Mouse (Mus musculus) limb, embryonic 14.5 days (tissue): ENCODE measurements around the gene Cyp27a1. TPM values are rescaled to one million over a fixed set of nuclear protein-coding genes. Genes with fewer than 3 reads are reported as not detected.

Experiments
- ATAC-seq: fragments of 200-750 bp; cut with Nextera tagmentation; 2 replicates; pipeline ENCODE4 v1.8.0; 2017; ENCODE audit warnings: low read depth, moderate number of reproducible peaks, moderate TSS enrichment; ENCODE audit not compliant: low FRiP score
- DNase-seq: peaks from one replicate; pipeline ENCODE4 v3.0.0-alpha.2; 2015; ENCODE audit warnings: low spot score
- H3K27ac ChIP-seq: fragments of 300-500 bp; sonication (generic); replicated peaks from 2 replicates; pipeline ENCODE4 v1.5.1; 2014; ENCODE audit warnings: low read depth, mild to moderate bottlenecking, low read length, moderate library complexity, mixed read lengths
- H3K27me3 ChIP-seq: fragments of 300-500 bp; sonication (generic); 2 replicates; pipeline ENCODE4 v1.6.1; 2014; ENCODE audit warnings: low read length, mixed read lengths; ENCODE audit not compliant: control insufficient read depth, insufficient read depth
- H3K36me3 ChIP-seq: fragments of 300-500 bp; sonication (generic); 2 replicates; pipeline ENCODE4 v1.6.1; 2014; ENCODE audit warnings: mild to moderate bottlenecking, low read length, moderate library complexity, mixed read lengths; ENCODE audit not compliant: control insufficient read depth, insufficient read depth
- H3K4me1 ChIP-seq: fragments of 300-500 bp; sonication (generic); 2 replicates; pipeline ENCODE4 v1.6.1; 2014; ENCODE audit warnings: antibody characterized with exemption, low read length, mixed read lengths; ENCODE audit not compliant: control insufficient read depth, insufficient read depth
- H3K4me2 ChIP-seq: fragments of 300-500 bp; sonication (generic); replicated peaks from 2 replicates; pipeline ENCODE4 v1.6.1; 2014; ENCODE audit warnings: low read depth, mild to moderate bottlenecking, low read length, moderate library complexity; ENCODE audit not compliant: severe bottlenecking
- H3K4me3 ChIP-seq: fragments of 300-500 bp; sonication (generic); replicated peaks from 2 replicates; pipeline ENCODE4 v1.5.1; 2014; ENCODE audit warnings: low read length
- H3K9ac ChIP-seq: fragments of 300-500 bp; sonication (generic); 2 replicates; pipeline ENCODE4 v1.6.1; 2014; ENCODE audit warnings: mild to moderate bottlenecking, low read depth, low read length, moderate library complexity; ENCODE audit not compliant: severe bottlenecking
- H3K9me3 ChIP-seq: fragments of 300-500 bp; sonication (generic); 2 replicates; pipeline ENCODE4 v1.6.1; 2016; ENCODE audit warnings: low read length; ENCODE audit not compliant: control insufficient read depth
- POLR2A ChIP-seq: fragments of 200-500 bp; IDR thresholded peaks from 2 replicates; pipeline ENCODE4 v1.8.0; 2012; ENCODE audit warnings: inconsistent platforms, mild to moderate bottlenecking, moderate library complexity, borderline replicate concordance; ENCODE audit not compliant: insufficient read depth, insufficient read length; ENCODE audit errors: extremely low read depth
- WGBS: fragments of 180-500 bp; shearing (Covaris S2); extraction: QIAGEN DNeasy Blood & Tissue Kit; methylation state at CpG from one replicate; pipeline ENCODE4 v1.1.7; 2014; 5-methylcytosine and 5-hydroxymethylcytosine counted together
- polyA plus RNA-seq, 2 experiments: library from polyadenylated mRNA; depleted of rRNA in 1 of 2; stranded (reverse) in 1 of 2; unstranded in 1 of 2; fragments of >200 nt; fragmentation: Nextera tagmentation in 1 of 2; extraction: Ambion mirVana in 1 of 2; gene quantifications; 2 replicates each; pipeline versions ENCODE4 v1.2.1 to v1.2.3; 2012 to 2014

Gene Cyp27a1
- polyA plus RNA-seq, 2 experiments: 11.6 to 16.1 TPM

- H3K27me3 ChIP-seq: no peaks in the 10 kb centered on the region
- WGBS: 88% methylated on average over 7 of the region's 7 CpGs
Measured at GRCm38 (mm10) chr1:74687131-74687530, 26.2 kb upstream of the Cyp27a1 start.

DNA sequence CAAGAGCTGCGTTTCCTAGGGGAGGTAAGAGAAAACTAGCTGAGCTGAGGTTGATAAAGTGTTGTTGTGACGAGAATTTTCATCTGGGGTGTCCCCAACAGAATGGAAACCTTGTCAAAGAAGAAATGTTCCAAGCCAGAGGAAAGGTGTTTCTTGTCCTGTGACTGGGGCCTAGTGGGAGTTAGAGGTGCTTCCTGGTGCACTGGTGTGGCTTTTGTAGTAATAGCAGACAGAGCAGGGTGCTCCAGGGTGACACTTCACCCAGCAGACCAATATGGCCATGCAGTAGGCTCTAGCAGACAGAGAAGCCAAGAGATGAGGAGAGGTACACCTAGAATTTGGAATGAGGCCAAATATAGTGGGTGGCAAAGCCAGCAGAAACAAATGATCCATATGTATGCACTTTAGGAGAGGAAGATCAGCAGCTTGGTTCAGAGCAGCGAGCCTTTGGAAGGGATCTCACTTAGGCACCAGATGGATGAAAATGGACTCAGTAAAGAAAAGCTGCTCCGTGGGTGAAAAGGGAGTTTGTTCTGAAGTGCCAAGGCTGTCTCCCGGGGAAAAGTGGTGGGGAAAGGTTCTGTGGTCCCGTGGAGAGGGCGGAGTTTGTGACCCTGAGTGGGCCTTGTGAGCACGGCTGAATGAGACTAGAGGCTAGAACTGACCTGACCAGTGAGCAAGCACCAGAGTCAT lies 19.3 kb upstream of the Cyp27a1 start:
- ATAC-seq (no peak), DNase-seq (no peak)
- Histone ChIP-seq H3K27me3 (no peaks in the 10 kb centered on the region), H3K4me3 (no peak overlapping the region), H3K36me3 (peaks cover 89% of the 10 kb centered on the region), H3K27ac (no peak overlapping the region), H3K4me2 (no peak overlapping the region), H3K4me1 (no peaks in the 10 kb centered on the region), H3K9me3 (no peaks in the 10 kb centered on the region), H3K9ac (no peak overlapping the region)
- WGBS: 94% methylated on average over 8 of the region's 8 CpGs
- no peak for TF ChIP-seq POLR2A

More at GRCm38 (mm10) chr1:74687131-74687530, 26.2 kb upstream of the Cyp27a1 start:
- Histone ChIP-seq H3K36me3 (peaks cover 89% of the 10 kb centered on the region), H3K9me3 (no peaks in the 10 kb centered on the region), H3K4me2 (no peak overlapping the region), H3K27ac (no peak overlapping the region), H3K4me3 (no peak overlapping the region), H3K4me1 (no peaks in the 10 kb centered on the region), H3K9ac (no peak overlapping the region)
- DNase-seq (no peak), ATAC-seq (no peak)
- no peak for TF ChIP-seq POLR2A

DNA sequence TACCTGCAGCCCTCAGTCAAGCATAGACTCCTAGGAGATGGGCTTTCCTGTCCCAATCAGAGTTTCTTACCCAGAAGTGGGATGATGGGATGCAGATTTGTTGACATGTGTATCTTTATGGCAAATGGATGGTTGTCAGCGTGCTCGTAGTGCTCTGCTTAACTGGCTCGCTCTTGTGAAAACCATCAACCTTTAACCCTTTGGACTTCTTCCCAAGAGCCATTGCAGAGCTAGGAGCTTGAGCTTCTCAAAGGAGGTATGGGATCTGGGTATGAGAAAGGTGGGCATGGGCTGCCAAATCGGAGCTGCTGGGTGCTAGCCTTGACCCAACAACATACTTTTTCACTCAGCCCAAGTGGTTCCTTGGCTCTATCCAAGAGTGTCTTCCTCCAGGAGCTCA lies 17.5 kb upstream of the Cyp27a1 start:
- Histone ChIP-seq H3K4me2 (no peak overlapping the region), H3K9me3 (no peaks in the 10 kb centered on the region), H3K27ac (no peak overlapping the region), H3K4me3 (no peak overlapping the region), H3K36me3 (peaks cover 84% of the 10 kb centered on the region), H3K4me1 (no peaks in the 10 kb centered on the region), H3K27me3 (no peaks in the 10 kb centered on the region), H3K9ac (no peak overlapping the region)
- ATAC-seq (no peak), DNase-seq (no peak)
- TF ChIP-seq POLR2A: no peak
- WGBS: 92% methylated on average over 4 of the region's 4 CpGs

- H3K9ac ChIP-seq: no peak overlapping the region
- H3K27ac ChIP-seq: no peak overlapping the region
- H3K4me3 ChIP-seq: no peak overlapping the region
- TF ChIP-seq POLR2A: no peak
- ATAC-seq (no peak), DNase-seq (no peak)
- WGBS: 97% methylated on average over 6 of the region's 6 CpGs
- H3K4me1 ChIP-seq: no peaks in the 10 kb centered on the region
- H3K4me2 ChIP-seq: no peak overlapping the region
- no peaks in the 10 kb centered on the region for H3K27me3 ChIP-seq
- H3K9me3 ChIP-seq: no peaks in the 10 kb centered on the region
- peaks cover 76% of the 10 kb centered on the region for H3K36me3 ChIP-seq
Measured at GRCm38 (mm10) chr1:74697416-74697815, 16.0 kb upstream of the Cyp27a1 start.

DNA sequence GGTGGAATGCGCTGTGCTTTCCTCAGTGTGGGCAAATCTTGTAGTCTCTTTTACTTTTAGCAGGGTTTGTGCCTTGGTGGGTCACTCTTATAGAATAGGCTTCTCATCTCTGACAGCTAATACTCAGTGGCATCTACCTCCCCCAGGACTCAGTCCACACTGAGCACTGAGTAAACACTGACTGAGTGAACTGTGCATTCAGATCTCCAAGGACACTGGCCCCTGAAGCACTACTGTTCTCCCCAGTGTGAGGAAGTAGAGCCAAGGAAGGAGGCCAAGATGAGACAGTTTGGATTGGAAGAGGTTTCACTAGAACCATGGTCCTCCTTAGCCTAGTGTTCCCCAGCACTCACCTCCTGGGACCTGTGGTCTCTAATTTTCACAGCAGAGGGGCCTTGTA lies 15.0 kb upstream of the Cyp27a1 start:
- peaks cover 74% of the 10 kb centered on the region for H3K36me3 ChIP-seq
- H3K27ac ChIP-seq: no peak overlapping the region
- ATAC-seq: no peak
- TF ChIP-seq POLR2A: no peak
- no peaks in the 10 kb centered on the region for H3K4me1 ChIP-seq
- no peak overlapping the region for H3K4me2 ChIP-seq
- H3K9me3 ChIP-seq: no peaks in the 10 kb centered on the region
- H3K9ac ChIP-seq: no peak overlapping the region
- no peak overlapping the region for H3K4me3 ChIP-seq
- 90% methylated on average over 1 of the region's 1 CpGs for WGBS
- DNase-seq: no peak
- no peaks in the 10 kb centered on the region for H3K27me3 ChIP-seq

DNA sequence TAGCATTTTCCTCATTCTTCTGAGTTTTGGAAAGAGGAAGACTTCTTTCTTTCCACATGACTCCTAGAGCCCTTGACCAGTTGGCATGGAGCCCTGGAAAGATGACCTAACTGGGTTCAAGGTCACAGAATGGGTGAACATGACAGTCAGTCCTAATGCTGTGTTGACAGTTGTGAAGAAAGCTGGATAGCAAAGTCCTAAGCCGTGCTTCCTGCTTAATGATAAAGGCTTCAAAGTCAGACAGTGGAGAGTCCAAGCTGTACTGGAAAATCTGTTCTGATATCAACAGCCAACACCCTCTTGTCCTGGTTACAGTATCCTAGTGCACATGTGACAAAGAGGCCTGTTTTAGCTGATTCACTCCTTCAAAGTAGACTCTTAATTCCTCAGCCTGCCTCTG lies 14.6 kb upstream of the Cyp27a1 start:
- no peak for TF ChIP-seq POLR2A
- 77% methylated on average over 1 of the region's 1 CpGs for WGBS

More for the DNA sequence above, 14.6 kb upstream of the Cyp27a1 start:
- ATAC-seq: no peak
- Histone ChIP-seq H3K36me3 (peaks cover 69% of the 10 kb centered on the region), H3K9me3 (no peaks in the 10 kb centered on the region), H3K27me3 (no peaks in the 10 kb centered on the region), H3K27ac (no peak overlapping the region), H3K9ac (no peak overlapping the region), H3K4me2 (no peak overlapping the region), H3K4me3 (no peak overlapping the region), H3K4me1 (no peaks in the 10 kb centered on the region)
- DNase-seq: no peak
